Mouse (Mus musculus): ENCODE results near the gene Gm11146.

The Gm11146 gene

GRCm38 (mm10) chr16:77601994-77602393 is at the start of gene Gm11146:
TSS of gene Gm11146 (minus strand) at chr16:77602094.
- DNase-seq (ENCODE audit: low read depth, low spot score): no peak

DNA sequence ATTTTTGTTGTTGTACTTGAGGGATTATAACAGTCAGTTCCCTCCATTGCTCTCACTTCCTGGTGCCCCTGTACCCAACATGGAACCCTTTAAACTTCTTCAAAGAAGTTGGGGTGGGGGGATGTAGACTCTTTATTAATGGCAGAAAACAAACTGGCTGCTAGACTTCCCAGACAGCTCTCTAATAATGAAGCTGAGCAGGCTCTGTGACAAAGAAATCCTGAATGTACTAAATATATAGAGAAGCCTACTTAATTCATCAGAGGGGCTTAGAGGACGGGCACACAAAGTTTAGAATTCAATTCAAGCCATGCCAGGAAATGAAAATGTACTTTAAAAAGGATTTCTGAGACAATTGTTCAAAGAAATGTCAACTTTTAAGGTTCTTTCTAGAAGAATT is 48.7 kb upstream of the Gm11146 start:
- DNase-seq (ENCODE audit: low read depth, low spot score): no peak

DNA sequence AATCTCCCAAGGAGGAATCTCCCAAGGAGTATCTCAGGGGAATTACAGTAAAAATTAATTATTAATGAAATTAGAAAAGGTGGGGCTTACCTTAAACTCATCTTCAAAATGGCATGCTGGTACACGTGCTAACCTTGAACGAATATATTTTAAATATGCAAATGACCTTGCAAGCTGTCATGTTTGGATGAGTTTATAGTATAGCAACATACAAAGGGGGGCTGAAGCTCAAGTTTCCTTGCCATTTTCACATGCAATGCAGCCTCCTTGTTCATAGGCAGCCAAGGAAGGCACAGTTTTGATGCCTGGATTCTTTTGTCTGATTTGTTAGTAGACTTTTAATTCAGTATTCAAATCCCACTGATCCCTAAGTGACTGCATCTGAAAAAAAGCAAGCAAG is 47.1 kb upstream of the Gm11146 start:
- DNase-seq (ENCODE audit: low read depth, low spot score): no peak

DNA sequence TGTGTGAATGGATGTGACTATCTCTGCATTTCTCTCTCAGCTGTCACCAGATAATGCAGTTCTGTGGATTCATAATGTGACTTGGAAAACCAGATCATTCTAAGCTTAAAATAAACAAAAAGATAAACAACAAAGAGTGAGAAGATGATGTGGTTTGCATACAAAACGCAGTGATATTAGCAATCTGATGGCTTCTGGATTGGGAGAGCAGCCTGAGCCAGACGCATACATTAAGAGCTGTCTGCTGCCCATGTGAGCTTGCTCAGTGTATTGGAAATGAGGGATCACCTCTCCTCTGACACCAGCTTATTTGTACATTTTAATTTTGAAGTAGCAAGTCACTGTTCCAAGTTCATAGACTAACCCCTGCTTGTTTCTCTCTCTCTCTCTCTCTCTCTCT is 46.3 kb upstream of the Gm11146 start:
- DNase-seq (ENCODE audit: low read depth, low spot score): no peak

GRCm38 (mm10) chr16:77646146-77646545 is 44.3 kb upstream of the Gm11146 start:
- no peak for DNase-seq (ENCODE audit: low read depth, low spot score)

DNA sequence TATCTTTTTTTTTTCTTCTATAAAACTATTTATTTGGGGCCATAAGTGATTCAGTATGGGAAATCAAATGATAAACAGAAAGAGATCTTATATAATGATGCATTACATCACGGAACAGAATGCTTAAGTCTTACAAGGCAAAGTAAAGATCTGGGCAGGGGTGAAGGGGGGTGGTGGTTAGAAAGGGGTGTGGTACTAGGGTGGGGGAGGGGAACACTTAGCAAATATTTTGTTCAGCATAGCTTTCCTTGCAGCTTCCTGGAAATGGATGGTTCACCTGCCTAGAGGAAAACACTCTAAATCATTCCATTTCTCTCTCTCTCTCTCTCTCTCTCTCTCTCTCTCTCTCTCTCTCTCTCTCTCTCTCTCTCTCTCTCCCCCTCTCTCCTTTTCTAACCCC is 43.1 kb upstream of the Gm11146 start:
- DNase-seq (ENCODE audit: low read depth, low spot score): peak; percentile 26

DNA sequence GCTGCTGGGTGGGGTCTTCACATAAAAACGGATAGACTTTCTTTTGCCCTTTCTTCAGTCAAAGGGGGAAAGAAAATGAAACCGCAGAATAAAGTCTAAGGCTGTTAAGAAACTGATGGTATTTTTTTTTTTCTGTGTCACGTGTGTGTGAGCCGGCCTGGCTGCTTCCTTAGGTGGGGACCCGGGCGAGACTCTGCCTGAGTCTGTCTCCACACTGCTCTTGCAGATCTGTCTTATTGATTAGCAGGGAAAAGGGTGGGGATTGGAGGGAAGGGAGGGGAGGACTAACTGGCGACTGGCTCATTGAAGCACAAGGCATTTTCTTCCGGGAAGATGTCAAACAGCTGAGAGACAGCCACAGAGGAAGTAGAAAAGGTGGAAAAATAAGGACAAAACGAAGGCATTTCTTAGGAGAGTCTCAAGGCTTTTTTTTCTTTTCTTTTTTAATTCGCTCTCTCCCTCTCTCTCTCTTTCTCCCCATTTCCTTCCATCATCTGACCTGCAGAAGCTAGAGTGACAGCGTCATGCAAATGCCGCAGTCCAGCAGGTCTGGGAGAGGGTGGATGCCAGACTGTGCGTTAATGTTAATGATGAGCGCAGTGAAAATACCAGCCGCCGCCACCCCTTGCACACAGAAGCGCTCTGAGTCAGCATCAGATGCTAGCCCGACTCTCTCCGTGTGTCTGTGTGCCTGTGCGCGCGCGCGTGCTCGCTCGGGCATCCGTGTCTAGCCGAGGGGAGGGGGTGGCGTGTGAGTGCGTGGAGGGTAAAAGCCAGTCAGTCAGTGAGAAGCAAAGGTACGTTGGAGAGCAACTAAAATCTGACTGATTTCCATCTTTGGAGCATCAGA is 42.2 kb upstream of the Gm11146 start:
- DNase-seq (ENCODE audit: low read depth, low spot score): peak; percentile 73

DNA sequence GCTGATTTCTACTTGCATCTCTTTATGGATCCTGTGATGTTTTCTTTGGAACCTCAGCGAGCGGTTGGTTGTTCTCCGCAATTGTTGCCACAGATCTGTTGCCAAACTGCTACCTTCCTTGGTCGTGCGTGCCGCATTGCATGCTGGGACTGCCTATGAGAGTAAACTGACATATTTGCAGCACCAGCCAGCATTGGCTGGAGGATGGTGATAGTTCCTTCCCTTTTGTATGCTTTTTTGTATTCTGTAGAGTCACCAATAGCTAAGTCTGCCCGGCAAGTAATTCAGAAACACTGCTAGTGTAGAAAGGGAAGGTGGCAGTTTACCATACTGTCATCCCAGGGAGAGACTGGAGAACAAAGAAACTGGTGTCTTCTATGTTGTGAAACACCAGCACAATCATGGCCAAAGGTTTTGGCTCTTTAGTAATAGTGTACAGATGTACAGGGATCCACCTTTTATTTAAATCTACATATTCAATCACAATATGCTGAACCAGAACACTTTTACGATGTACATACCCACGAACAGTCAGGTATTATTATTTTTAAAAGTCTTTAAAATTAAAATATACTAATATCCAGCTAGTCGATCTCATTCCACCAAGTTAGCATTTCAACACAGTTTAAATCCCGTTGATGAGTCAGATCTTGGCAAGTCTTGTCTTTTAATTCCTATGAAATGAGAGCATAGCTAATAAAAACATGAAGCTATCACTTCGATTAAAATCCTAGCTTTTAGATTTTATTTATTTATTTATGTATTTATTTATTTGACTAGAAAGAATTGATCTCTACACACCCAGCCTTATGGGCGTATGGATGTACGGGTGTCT is 41.4 kb upstream of the Gm11146 start:
- DNase-seq (ENCODE audit: low read depth, low spot score): no peak

DNA sequence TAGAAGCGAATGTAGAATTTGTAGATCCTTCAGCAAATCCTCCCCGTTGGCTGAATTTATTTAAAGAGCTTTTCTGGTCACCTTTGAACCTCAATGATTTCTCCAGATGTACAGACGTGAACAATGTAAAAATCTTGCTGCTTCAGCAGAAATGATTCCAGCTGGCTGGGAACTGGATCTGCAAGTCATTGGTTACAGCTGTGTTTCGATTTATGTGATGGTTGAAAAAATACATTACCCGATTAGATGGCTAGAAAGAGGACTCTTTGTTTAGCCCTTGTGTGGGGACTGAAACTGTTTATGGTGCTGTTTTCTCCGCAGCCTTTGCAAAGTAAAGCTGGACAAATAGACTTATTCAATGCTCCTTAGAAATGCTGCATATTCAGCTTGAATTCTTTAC is 34.6 kb upstream of the Gm11146 start:
- DNase-seq (ENCODE audit: low read depth, low spot score): peak; percentile 85

DNA sequence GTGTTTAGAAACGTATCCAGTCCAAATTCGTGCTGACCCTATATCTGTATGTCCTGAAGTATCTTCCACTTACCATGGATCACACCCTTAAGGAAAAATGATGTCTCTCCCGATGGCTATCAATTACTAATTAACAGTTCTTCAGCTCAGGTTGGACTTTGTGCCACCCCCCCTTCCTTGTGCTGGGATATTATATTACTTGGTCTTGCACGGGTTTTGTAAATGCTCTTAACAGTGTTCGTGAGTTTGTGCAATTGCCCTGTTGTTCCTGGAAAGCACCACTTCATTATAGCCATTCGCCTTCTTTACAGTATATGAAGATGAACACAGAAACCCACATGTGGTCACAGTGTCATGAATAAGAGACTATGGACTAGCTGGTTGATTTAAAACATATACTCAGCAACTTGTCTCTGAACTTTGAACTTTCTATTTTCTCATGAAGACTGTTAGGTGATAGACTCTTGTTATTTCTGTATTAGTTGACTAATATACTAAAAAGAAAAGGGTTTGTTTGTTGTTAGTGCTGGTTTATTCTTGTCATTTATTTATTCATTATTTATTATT is 30.5 kb upstream of the Gm11146 start:
- DNase-seq (ENCODE audit: low read depth, low spot score): no peak

- DNase-seq (ENCODE audit: low read depth, low spot score): no peak
Observed at GRCm38 (mm10) chr16:77622681-77623080, 20.8 kb upstream of the Gm11146 start.

- no peak for DNase-seq (ENCODE audit: low read depth, low spot score)
Observed at GRCm38 (mm10) chr16:77602581-77602980, 687 bp upstream of the Gm11146 start.

GRCm38 (mm10) chr16:77598787-77599186 is 3.1 kb downstream of the Gm11146 start:
- DNase-seq (ENCODE audit: low read depth, low spot score): no peak

DNA sequence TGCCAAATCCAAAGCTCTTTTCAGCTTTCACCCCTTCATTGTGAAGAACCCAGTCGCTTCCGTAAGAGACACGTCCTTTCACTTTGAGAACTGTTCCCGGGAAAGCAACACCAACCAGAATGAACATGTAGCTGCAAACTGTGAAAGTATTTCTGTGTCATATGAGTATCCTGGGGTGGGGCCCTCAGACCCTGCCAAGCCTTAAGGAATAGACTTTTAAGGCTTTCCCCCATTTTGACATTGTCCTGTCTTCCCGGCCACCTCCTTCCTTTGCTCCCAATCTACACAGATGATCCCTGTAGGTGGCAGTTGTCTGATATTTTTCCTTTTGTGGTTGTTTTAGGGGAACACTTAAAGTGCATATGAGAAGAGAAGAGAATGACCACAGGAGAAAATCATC is 5.3 kb downstream of the Gm11146 start:
- DNase-seq (ENCODE audit: low read depth, low spot score): no peak

- no peak for DNase-seq (ENCODE audit: low read depth, low spot score)
Observed at GRCm38 (mm10) chr16:77595661-77596060, 6.2 kb downstream of the Gm11146 start.

DNA sequence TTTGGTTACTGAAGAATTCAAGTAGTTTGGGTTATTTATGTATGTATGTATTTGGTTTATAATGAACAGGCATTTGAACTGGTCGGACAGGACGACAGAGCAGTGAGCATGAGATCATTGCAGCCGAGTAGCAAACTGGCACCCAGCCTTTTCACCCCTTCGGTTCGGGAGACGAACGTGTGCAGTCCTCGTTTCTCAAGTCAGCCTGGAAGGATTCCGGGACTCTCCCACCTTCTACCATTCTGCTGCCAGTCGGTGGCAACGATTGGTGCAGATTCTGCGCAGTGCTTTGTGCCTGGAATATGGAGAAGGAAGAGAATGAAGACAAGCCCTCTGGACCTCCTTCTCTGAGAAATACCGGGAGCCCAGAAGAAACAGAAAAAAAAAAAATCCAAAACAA is 7.3 kb downstream of the Gm11146 start:
- DNase-seq (ENCODE audit: low read depth, low spot score): no peak

GRCm38 (mm10) chr16:77593828-77594421 is 8.0 kb downstream of the Gm11146 start:
- DNase-seq (ENCODE audit: low read depth, low spot score): no peak

DNA sequence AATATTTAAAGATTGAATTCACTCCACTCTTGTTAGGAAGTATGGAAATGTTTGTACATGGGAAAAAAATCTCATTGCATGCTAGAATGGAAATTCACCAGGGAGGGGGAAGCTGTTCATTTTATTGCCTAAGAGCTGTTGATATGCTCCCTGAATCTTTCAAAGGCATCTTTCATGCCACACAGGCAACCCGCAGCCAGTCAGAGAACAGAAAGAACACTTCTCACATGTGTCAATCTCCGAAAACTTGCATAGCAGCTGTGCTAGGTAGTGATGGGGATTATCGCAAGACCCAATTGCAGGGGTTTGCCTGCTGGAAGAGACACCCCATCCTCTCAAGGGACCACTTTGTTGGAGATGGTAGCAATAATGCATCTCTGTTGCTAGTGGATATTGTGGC is 8.9 kb downstream of the Gm11146 start:
- no peak for DNase-seq (ENCODE audit: low read depth, low spot score)

- no peak for DNase-seq (ENCODE audit: low read depth, low spot score)
Observed at GRCm38 (mm10) chr16:77573036-77573435, 28.9 kb downstream of the Gm11146 start.

DNA sequence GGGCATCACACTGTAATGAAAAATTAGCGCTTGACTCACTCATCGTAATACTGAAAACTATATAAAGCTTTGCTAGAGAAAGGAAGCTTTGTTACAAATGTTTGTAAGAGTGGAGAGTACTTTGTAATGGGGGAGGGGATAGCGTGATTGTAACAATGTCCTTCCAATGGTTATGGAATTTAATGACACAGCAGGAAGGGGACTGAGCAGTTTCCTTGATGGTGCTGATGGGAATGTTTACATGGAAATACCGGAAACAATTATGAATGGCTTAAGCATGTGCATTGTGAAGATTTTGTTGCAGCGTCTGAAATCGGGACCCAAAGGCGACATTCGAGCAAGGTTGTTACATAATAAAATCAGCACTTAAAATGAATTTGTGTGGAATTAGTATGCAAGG is 32.4 kb downstream of the Gm11146 start:
- DNase-seq (ENCODE audit: low read depth, low spot score): no peak

DNA sequence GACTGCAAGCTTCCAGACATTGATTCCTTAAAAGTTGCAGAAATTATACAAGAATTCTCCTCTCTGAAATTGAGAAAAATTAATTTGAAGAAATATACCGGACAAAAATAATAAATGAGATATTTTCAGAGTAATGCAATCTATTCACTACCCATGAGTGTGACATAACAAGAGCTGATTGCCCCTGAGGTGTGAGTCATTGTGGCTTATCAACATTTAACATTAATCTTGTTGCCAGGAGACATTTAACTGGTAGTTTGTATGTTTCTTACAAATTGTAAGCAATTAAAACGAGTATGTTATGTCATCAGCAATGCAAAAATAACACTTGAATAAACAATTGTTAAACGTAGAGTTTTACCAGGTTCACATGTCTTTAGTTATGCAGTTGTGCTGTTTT is 33.5 kb downstream of the Gm11146 start:
- DNase-seq (ENCODE audit: low read depth, low spot score): no peak

DNA sequence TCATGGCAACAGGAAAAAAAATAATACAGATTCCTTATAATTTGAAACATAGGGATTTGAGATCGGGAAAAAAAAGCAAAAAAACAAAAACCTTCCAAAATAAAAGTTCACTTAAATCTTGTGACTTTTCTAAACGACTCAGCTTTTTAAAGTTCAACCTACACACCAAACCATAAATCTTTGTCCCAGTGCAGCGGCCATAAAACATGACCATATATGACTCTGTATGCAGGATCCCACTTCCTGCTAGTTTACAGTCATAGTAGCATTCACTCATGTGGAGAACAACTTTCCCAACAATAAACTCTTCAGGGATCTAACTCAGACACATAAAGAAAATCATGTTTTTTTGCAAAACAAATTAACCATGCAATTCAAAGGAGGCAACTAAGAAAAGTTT is 39.0 kb downstream of the Gm11146 start:
- DNase-seq (ENCODE audit: low read depth, low spot score): peak; percentile 17
